Comparison of ENCODE assay signal across 11 mouse cellular contexts in the genomic region with DNA sequence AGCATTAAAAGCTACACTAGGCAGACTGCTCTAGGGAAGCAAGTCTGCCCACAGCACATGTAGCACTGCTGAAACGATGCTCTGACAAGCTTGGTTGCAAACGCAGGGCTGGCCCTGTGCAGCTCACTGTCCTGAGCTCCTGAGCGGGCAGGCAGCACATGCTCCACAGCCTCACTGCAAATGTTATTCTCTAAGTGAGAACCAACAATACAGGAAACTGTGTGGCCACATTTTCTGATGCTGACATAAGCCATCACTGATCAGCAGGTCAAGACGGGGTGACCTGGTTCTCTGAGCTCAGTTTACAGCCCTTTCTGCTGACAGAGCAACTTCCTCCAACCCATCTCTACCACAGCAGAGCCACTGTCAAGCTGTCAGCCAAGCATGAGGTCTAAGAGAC. TPM values are rescaled to one million over a fixed set of nuclear protein-coding genes. Genes with fewer than 3 reads are reported as not detected.
DNase-seq lines count a peak whose midpoint lies in the region; ATAC-seq and TF ChIP-seq lines count a peak whose summit lies in the region.
"Had no signal": no experiment of that assay in that cellular context is flagged by ENCODE, and none has a peak within 500 bp of the region (broad histone marks: within the 10 kb centered on the region; RNA-seq: fewer than 3 reads in every experiment).

No protein-coding gene starts in this region.

- no peaks in the 10 kb centered on the region; the same call in 1 of the 2 replicates for H3K36me3 ChIP-seq in ES-E14 (ENCODE audit: control insufficient read depth, insufficient read depth, low read length, poor library complexity, severe bottlenecking)
- H3K36me3 ChIP-seq in heart, embryonic 12.5 days: 0 out of 2 replicates have a peak, but pooled peaks cover 5% of the 10 kb centered on the region

- no peaks in the 10 kb centered on the region for H3K4me1 ChIP-seq in ES-E14 (ENCODE audit: control insufficient read depth in 2 of 2, insufficient read depth in 2 of 2, low read length in 2 of 2, poor library complexity in 1 of 2)
- H3K4me1 ChIP-seq in heart, embryonic 12.5 days (replicated peaks): peaks cover 4% of the 10 kb centered on the region; the same call in 1 of the 2 replicates

- H3K4me3 ChIP-seq in layer of hippocampus, adult 2 months: no peak overlapping the region
- H3K4me3 ChIP-seq in ES-E14 (ENCODE audit: insufficient read depth in 1 of 2, low read depth in 1 of 2, low read length in 2 of 2, poor library complexity in 1 of 2, severe bottlenecking in 1 of 2): no peak overlapping the region
- no peak overlapping the region for H3K4me3 ChIP-seq in heart, embryonic 12.5 days

- intact Hi-C loops in heart, postnatal 10 days (cut with DNase I): no loop called here

- no peak overlapping the region for H3K4me2 ChIP-seq in heart, embryonic 12.5 days

- WGBS in heart, embryonic 12.5 days: 23% methylated on average over 4 of the region's 4 CpGs

- TF ChIP-seq CTCF in layer of hippocampus, adult 2 months (conservative IDR thresholded peaks at IDR 0.05): no peak

- in situ Hi-C loops in ES-E14 (cut with MboI; ENCODE audit: low sequenced_read_pairs in 2 of 2, unreplicated experiment in 2 of 2): no loop called here

- H3K27me3 ChIP-seq in heart, embryonic 12.5 days (replicated peaks): no peaks in the 10 kb centered on the region

- H3K9ac ChIP-seq in ES-E14 (ENCODE audit: insufficient read depth, low read depth, low read length, poor library complexity, severe bottlenecking): no peak overlapping the region
- no peak overlapping the region for H3K9ac ChIP-seq in heart, embryonic 12.5 days

- no peak for ATAC-seq in heart, embryonic 12.5 days (ENCODE audit: insufficient number of reproducible peaks, low FRiP score)
- ATAC-seq: intestine, postnatal 0 days had no signal

- no peak for DNase-seq in layer of hippocampus, adult 2 months (ENCODE audit: low spot score in 2 of 2)
- DNase-seq in layer of hippocampus, postnatal 10 days (ENCODE audit: low spot score in 2 of 2): no peak
- no peak for DNase-seq in ES-E14 (ENCODE audit: low read depth, low spot score)
- peak; percentile 66 for DNase-seq in embryo, embryonic 11 days
- DNase-seq in mesoderm, embryonic 11.5 days (ENCODE audit: low read depth, low spot score): peak; percentile 57
- DNase-seq in heart, postnatal 10 days: no peak
- no peak for DNase-seq in cerebellum, postnatal 4 days (ENCODE audit: low spot score in 2 of 2)
- DNase-seq: cerebellum, postnatal 10 days had no signal

- H3K27ac ChIP-seq in layer of hippocampus, adult 2 months: peak overlapping the region; percentile 63; the same call in 1 of the 2 replicates
- no peak overlapping the region for H3K27ac ChIP-seq in ES-E14 (ENCODE audit: insufficient read depth, low read depth, low read length, poor library complexity, severe bottlenecking)
- H3K27ac ChIP-seq in heart, embryonic 12.5 days (ENCODE audit: poor library complexity, severe bottlenecking): no peak overlapping the region

- H3K9me3 ChIP-seq in ES-E14 (ENCODE audit: control insufficient read depth, insufficient read depth, low read depth, low read length): no peaks in the 10 kb centered on the region
- no peaks in the 10 kb centered on the region for H3K9me3 ChIP-seq in heart, embryonic 12.5 days (replicated peaks)

TF ChIP-seq in ES-E14, 5 proteins besides CTCF, POLR2A, EP300 and RAD21:
- no peak for TF ChIP-seq ZC3H11A (IDR thresholded peaks at IDR 0.05; ENCODE audit: borderline replicate concordance, low read depth, low read length)
- 0 out of 2 replicates have a peak, but pooled peaks have one; percentile 5 for TF ChIP-seq MAFK (IDR thresholded peaks at IDR 0.05; ENCODE audit: insufficient read depth, low read depth, low read length)

RNA-seq across cellular contexts. Expression of gene Hus1b, which starts 34.5 kb away (rescaled TPM):
- total RNA-seq in layer of hippocampus, adult 2 months (2021): under 1 TPM; 0.61 TPM
- 1 to 10 TPM in 1 of 2 experiments, under 1 TPM in 1; 0.47 to 1.0 TPM for total RNA-seq in layer of hippocampus, postnatal 10 days (2021)
- 4.5 and 4.8 TPM in 2 replicates for total RNA-seq in ES-E14 (2012; rRNA removed)
- polyA plus RNA-seq in heart, embryonic 12.5 days (2016; fragmentation: Nextera tagmentation; extraction: Ambion mirVana): not detected in 2 replicates
- total RNA-seq in heart, postnatal 10 days (2021): under 1 TPM; 0.30 to 0.43 TPM
- polyA plus RNA-seq: intestine, postnatal 0 days; limb, embryonic 11.5 days had no signal

Comparison
In these comparisons a context has a peak if more than half of its experiments do, and no peak if none do; other contexts are left out.
1. DNase-seq: peak in embryo, embryonic 11 days (single experiment) and mesoderm, embryonic 11.5 days (single experiment); none in layer of hippocampus, adult 2 months (0 of 2), layer of hippocampus, postnatal 10 days (0 of 2), ES-E14 (single experiment), heart, postnatal 10 days (0 of 2) and cerebellum, postnatal 4 days (0 of 2).